Mouse (Mus musculus): Measurements from ENCODE around the gene Mog.

DNA sequence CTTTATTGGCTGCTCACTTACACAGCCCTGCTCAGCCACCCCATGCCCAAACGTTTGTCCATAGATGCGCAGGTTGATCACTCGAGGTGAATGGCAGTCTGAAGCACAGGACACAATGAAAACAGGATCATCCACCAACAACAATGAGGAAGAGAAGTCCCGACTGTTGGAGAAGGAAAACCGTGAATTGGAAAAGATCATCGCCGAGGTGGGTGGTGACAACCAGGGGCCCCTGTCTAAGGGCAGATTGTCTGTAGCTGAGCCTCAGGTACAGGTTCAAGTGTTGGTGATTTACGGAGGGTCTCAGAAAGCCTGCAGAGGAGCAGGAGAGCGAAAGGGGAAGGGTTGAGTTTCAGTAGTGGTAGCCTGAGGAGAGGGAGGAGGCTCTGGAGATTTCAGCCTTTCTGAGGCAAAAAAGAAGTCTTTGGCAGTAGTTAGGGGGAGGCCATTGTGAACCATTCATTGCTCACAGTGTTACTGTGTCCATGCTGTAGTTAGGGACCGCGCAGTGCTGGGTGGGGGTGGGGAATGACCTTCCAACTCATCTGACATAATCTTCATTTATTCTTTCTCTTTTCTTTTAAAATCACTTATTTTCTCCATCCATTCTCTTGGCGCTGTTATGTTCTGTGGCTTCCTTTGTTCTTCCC lies 49.0 kb upstream of the Mog start:
- TF ChIP-seq GATA1 (IDR thresholded peaks at IDR 0.05; ENCODE audit: borderline replicate concordance, low read length) (no peak), CTCF (IDR thresholded peaks at IDR 0.05; ENCODE audit: low read depth, low read length) (no peak)
